Mouse (Mus musculus): Measurements from ENCODE around the gene Ces1b.

Ces1b gene

DNA sequence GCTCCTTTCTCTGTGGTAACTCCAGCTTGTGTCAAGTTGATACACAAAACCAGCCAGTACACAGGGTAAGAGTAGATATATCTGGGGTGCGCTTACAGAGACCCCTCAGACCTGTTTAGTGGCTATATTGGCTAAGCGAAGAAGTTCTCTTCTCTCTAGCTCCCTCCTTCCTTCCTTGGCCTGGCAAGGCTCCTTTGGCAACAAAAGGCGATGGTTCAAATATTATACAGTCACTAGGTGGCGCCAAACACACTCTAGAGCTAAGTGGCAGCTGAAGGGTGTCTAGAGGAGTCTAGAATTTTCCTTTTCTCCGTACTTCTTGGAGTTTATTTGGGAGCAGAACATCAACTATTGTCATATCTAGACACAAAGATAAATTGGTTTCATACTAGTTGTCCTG lies 69.5 kb downstream of the Ces1b start:
- DNase-seq (ENCODE audit: extremely low spot score), result peak; percentile 64
